Mouse (Mus musculus): ENCODE data around the gene Otub1. TPM values are rescaled to one million over a fixed set of nuclear protein-coding genes. Genes with fewer than 3 reads are reported as not detected.

Otub1 gene
- total and polyA plus RNA-seq, 3 experiments: 103 to 285 (median 194) TPM

DNA sequence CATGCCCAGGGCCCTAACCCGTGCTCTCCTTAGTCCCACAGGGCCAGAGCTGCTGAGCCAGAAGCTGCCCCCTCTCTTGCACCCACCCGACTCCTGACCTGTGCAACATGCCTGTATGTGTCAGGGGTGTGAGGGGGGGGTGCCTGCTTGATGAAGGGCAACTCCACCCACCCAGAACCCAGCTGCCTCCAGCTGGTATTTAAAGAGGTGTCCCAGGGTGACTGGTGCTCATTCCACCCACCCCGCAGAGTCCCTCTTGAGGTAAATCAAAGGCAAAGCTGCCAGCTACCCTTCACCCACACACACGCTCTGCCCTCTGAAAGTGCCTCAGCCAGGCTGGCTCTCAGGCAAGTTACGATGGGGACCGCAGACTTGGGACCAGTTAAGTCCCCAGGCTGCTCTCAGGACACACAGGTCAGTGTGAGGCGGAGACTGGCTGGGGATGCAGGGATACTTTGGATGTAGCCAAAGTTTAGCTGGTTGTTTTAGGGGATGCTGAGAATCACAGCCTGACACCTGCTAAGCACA, 56.9 kb downstream of the Otub1 start:
- TF ChIP-seq CHD1 (IDR thresholded peaks at IDR 0.05; ENCODE audit: low read depth, low read length): no peak
- no peak for TF ChIP-seq NELFE (IDR thresholded peaks at IDR 0.05; ENCODE audit: low read depth, low read length)
- TF ChIP-seq ZC3H11A (IDR thresholded peaks at IDR 0.05; ENCODE audit: low read depth, low read length): no peak
- TF ChIP-seq POLR2AphosphoS5 (IDR thresholded peaks at IDR 0.05; ENCODE audit: borderline replicate concordance, low read depth, low read length): no peak
- TF ChIP-seq USF1 (IDR thresholded peaks at IDR 0.05; ENCODE audit: low read depth, low read length): no peak
- no peak for TF ChIP-seq POLR2AphosphoS2 (IDR thresholded peaks at IDR 0.05; ENCODE audit: low read length)
- TF ChIP-seq UBTF (IDR thresholded peaks at IDR 0.05; ENCODE audit: borderline replicate concordance, insufficient read depth, low read depth, low read length): no peak
- no peak for TF ChIP-seq RCOR1 (IDR thresholded peaks at IDR 0.05; ENCODE audit: low read depth, low read length)
- H3K36me3 ChIP-seq (ENCODE audit: control insufficient read depth in 1 of 2, insufficient read depth in 2 of 2, low read length in 2 of 2): 0 out of 4 replicates have a peak, but pooled peaks cover 0 to 2% of the 10 kb centered on the region in 2 experiments
- no peak overlapping the region for H3K27ac ChIP-seq (ENCODE audit: control insufficient read depth, low read depth, low read length)
- no peaks in the 10 kb centered on the region for H3K27me3 ChIP-seq (ENCODE audit: control insufficient read depth in 1 of 2, insufficient read depth in 2 of 2, low read length in 2 of 2)
- H3K4me1 ChIP-seq (ENCODE audit: control insufficient read depth in 1 of 2, insufficient read depth in 2 of 2, low read length in 2 of 2): peaks cover 0 to 2% of the 10 kb centered on the region in 2 experiments; a peak in 1 of 4 replicates
- no peak overlapping the region for H3K4me3 ChIP-seq (ENCODE audit: control insufficient read depth in 1 of 2, insufficient read depth in 1 of 2, low read depth in 2 of 2, low read length in 2 of 2)
- H3K79me2 ChIP-seq (ENCODE audit: control insufficient read depth, insufficient read depth, low read length, poor library complexity): no peaks in the 10 kb centered on the region
- H3K9me3 ChIP-seq (replicated peaks; ENCODE audit: insufficient read depth, low read length): no peaks in the 10 kb centered on the region
- DNase-seq (ENCODE audit: low read depth, low spot score): no peak
- H3K9ac ChIP-seq (ENCODE audit: control insufficient read depth, low read depth, low read length, poor library complexity, severe bottlenecking): no peak overlapping the region

- no peaks in the 10 kb centered on the region for H3K27me3 ChIP-seq (ENCODE audit: control insufficient read depth in 1 of 2, insufficient read depth in 2 of 2, low read length in 2 of 2)
- H3K36me3 ChIP-seq (ENCODE audit: control insufficient read depth in 1 of 2, insufficient read depth in 2 of 2, low read length in 2 of 2): 0 out of 4 replicates have a peak, but pooled peaks cover 0 to 3% of the 10 kb centered on the region in 2 experiments
- DNase-seq (ENCODE audit: low read depth, low spot score): no peak
- peaks cover 0 to 5% of the 10 kb centered on the region in 2 experiments; a peak in 1 of 4 replicates for H3K4me1 ChIP-seq (ENCODE audit: control insufficient read depth in 1 of 2, insufficient read depth in 2 of 2, low read length in 2 of 2)
- no peaks in the 10 kb centered on the region for H3K9me3 ChIP-seq (replicated peaks; ENCODE audit: insufficient read depth, low read length)
- no peaks in the 10 kb centered on the region for H3K79me2 ChIP-seq (ENCODE audit: control insufficient read depth, insufficient read depth, low read length, poor library complexity)
- TF ChIP-seq MEF2A (IDR thresholded peaks at IDR 0.05; ENCODE audit: extremely low read depth, insufficient replicate concordance, low read depth, low read length, poor library complexity, severe bottlenecking): no peak
- TF ChIP-seq POLR2AphosphoS5 (IDR thresholded peaks at IDR 0.05; ENCODE audit: borderline replicate concordance, low read depth, low read length): no peak
- no peak for TF ChIP-seq ZKSCAN1 (IDR thresholded peaks at IDR 0.05; ENCODE audit: low read depth, low read length)
- no peak for TF ChIP-seq GABPA (IDR thresholded peaks at IDR 0.05; ENCODE audit: low read depth, low read length)
- TF ChIP-seq CHD2 (IDR thresholded peaks at IDR 0.05; ENCODE audit: low read length): no peak
- no peak for TF ChIP-seq BHLHE40 (IDR thresholded peaks at IDR 0.05; ENCODE audit: borderline replicate concordance, low read depth, low read length)
- no peak for TF ChIP-seq EP300 (IDR thresholded peaks at IDR 0.05; ENCODE audit: low read depth in 1 of 2, low read length in 2 of 2)
- no peak for TF ChIP-seq MYC (IDR thresholded peaks at IDR 0.05; ENCODE audit: low read depth, low read length)
- no peak for TF ChIP-seq RCOR1 (IDR thresholded peaks at IDR 0.05; ENCODE audit: low read depth, low read length)
- H3K27ac ChIP-seq (ENCODE audit: control insufficient read depth, low read depth, low read length): no peak overlapping the region
- no peak overlapping the region for H3K9ac ChIP-seq (ENCODE audit: control insufficient read depth, low read depth, low read length, poor library complexity, severe bottlenecking)
- no peak overlapping the region for H3K4me3 ChIP-seq (ENCODE audit: control insufficient read depth in 1 of 2, insufficient read depth in 1 of 2, low read depth in 2 of 2, low read length in 2 of 2)
Measured at GRCm38 (mm10) chr19:7148541-7149085, 57.5 kb downstream of the Otub1 start.

Other genes starting within 250 kb of the Otub1 start
- gene Ppp1r14b, start 231.3 kb downstream of the Otub1 start, total RNA-seq (2012; rRNA removed): 448 and 467 TPM in 2 replicates
- 100 to 1,000 TPM in 1 of 2 experiments, not detected in 1; 349 TPM for gene Ppp1r14b, start 231.3 kb downstream of the Otub1 start, polyA plus RNA-seq (2012; ENCODE audit: insufficient read depth in 1 of 2, insufficient read length in 2 of 2, low read depth in 1 of 2, low replicate concordance in 2 of 2, missing spikeins in 1 of 2)
- 12.6 and 13.0 TPM in 2 replicates for gene Plcb3, start 229.8 kb downstream of the Otub1 start, total RNA-seq (2012; rRNA removed)
- gene Plcb3, start 229.8 kb downstream of the Otub1 start, polyA plus RNA-seq (2012; ENCODE audit: insufficient read depth in 1 of 2, insufficient read length in 2 of 2, low read depth in 1 of 2, low replicate concordance in 2 of 2, missing spikeins in 1 of 2): 10 to 100 TPM in 1 of 2 experiments, not detected in 1; 30.8 TPM
- gene Fkbp2, start 225.8 kb downstream of the Otub1 start, total RNA-seq (2012; rRNA removed): 51.4 and 53.9 TPM in 2 replicates
- gene Fkbp2, start 225.8 kb downstream of the Otub1 start, polyA plus RNA-seq (2012; ENCODE audit: insufficient read depth in 1 of 2, insufficient read length in 2 of 2, low read depth in 1 of 2, low replicate concordance in 2 of 2, missing spikeins in 1 of 2): 100 to 1,000 TPM in 1 of 2 experiments, not detected in 1; 167 TPM
- 11.2 and 11.5 TPM in 2 replicates for gene Vegfb, start 218.7 kb downstream of the Otub1 start, total RNA-seq (2012; rRNA removed)
- 10 to 100 TPM in 1 of 2 experiments, not detected in 1; 67.6 TPM for gene Vegfb, start 218.7 kb downstream of the Otub1 start, polyA plus RNA-seq (2012; ENCODE audit: insufficient read depth in 1 of 2, insufficient read length in 2 of 2, low read depth in 1 of 2, low replicate concordance in 2 of 2, missing spikeins in 1 of 2)
- 3.2 and 4.2 TPM in 2 replicates for gene Dnajc4, start 213.7 kb downstream of the Otub1 start, total RNA-seq (2012; rRNA removed)
- 10 to 100 TPM in 1 of 2 experiments, not detected in 1; 12.9 TPM for gene Dnajc4, start 213.7 kb downstream of the Otub1 start, polyA plus RNA-seq (2012; ENCODE audit: insufficient read depth in 1 of 2, insufficient read length in 2 of 2, low read depth in 1 of 2, low replicate concordance in 2 of 2, missing spikeins in 1 of 2)
- gene Nudt22, start 210.2 kb downstream of the Otub1 start, total RNA-seq (2012; rRNA removed): 23.8 and 32.1 TPM in 2 replicates
- gene Nudt22, start 210.2 kb downstream of the Otub1 start, polyA plus RNA-seq (2012; ENCODE audit: insufficient read depth in 1 of 2, insufficient read length in 2 of 2, low read depth in 1 of 2, low replicate concordance in 2 of 2, missing spikeins in 1 of 2): 10 to 100 TPM in 1 of 2 experiments, not detected in 1; 30.8 TPM
- 1.2 and 1.8 TPM in 2 replicates for gene Trpt1, start 210.2 kb downstream of the Otub1 start, total RNA-seq (2012; rRNA removed)
- 1 to 10 TPM in 1 of 2 experiments, not detected in 1; 2.3 TPM for gene Trpt1, start 210.2 kb downstream of the Otub1 start, polyA plus RNA-seq (2012; ENCODE audit: insufficient read depth in 1 of 2, insufficient read length in 2 of 2, low read depth in 1 of 2, low replicate concordance in 2 of 2, missing spikeins in 1 of 2)
- 295 and 329 TPM in 2 replicates for gene Fermt3, start 186.8 kb downstream of the Otub1 start, total RNA-seq (2012; rRNA removed)
- gene Fermt3, start 186.8 kb downstream of the Otub1 start, polyA plus RNA-seq (2012; ENCODE audit: insufficient read depth in 1 of 2, insufficient read length in 2 of 2, low read depth in 1 of 2, low replicate concordance in 2 of 2, missing spikeins in 1 of 2): 100 to 1,000 TPM; 244 to 327 TPM
- gene Stip1, start 166.3 kb downstream of the Otub1 start, total RNA-seq (2012; rRNA removed): 281 and 284 TPM in 2 replicates
- 100 to 1,000 TPM; 370 to 430 TPM for gene Stip1, start 166.3 kb downstream of the Otub1 start, polyA plus RNA-seq (2012; ENCODE audit: insufficient read depth in 1 of 2, insufficient read length in 2 of 2, low read depth in 1 of 2, low replicate concordance in 2 of 2, missing spikeins in 1 of 2)
- 1.9 and 4.5 TPM in 2 replicates for gene Macrod1, start 149.5 kb downstream of the Otub1 start, total RNA-seq (2012; rRNA removed)
- 10 to 100 TPM in 1 of 2 experiments, not detected in 1; 15.7 TPM for gene Macrod1, start 149.5 kb downstream of the Otub1 start, polyA plus RNA-seq (2012; ENCODE audit: insufficient read depth in 1 of 2, insufficient read length in 2 of 2, low read depth in 1 of 2, low replicate concordance in 2 of 2, missing spikeins in 1 of 2)
- 0.03 TPM in 1 of 2 replicates, not detected in the other for gene Flrt1, start 100.6 kb downstream of the Otub1 start, total RNA-seq (2012; rRNA removed)
- not detected for gene Flrt1, start 100.6 kb downstream of the Otub1 start, polyA plus RNA-seq (2012; ENCODE audit: insufficient read depth in 1 of 2, insufficient read length in 2 of 2, low read depth in 1 of 2, low replicate concordance in 2 of 2, missing spikeins in 1 of 2)
- gene Cox8a, start 11.3 kb upstream of the Otub1 start, total RNA-seq (2012; rRNA removed): 736 and 745 TPM in 2 replicates
- 1,000 to 10,000 TPM in 1 of 2 experiments, not detected in 1; 1,213 TPM for gene Cox8a, start 11.3 kb upstream of the Otub1 start, polyA plus RNA-seq (2012; ENCODE audit: insufficient read depth in 1 of 2, insufficient read length in 2 of 2, low read depth in 1 of 2, low replicate concordance in 2 of 2, missing spikeins in 1 of 2)
- gene Naa40, start 34.9 kb upstream of the Otub1 start, total RNA-seq (2012; rRNA removed): 45.5 and 46.8 TPM in 2 replicates
- gene Naa40, start 34.9 kb upstream of the Otub1 start, polyA plus RNA-seq (2012; ENCODE audit: insufficient read depth in 1 of 2, insufficient read length in 2 of 2, low read depth in 1 of 2, low replicate concordance in 2 of 2, missing spikeins in 1 of 2): 10 to 100 TPM in 1 of 2 experiments, not detected in 1; 75.7 TPM
- 31.4 and 33.7 TPM in 2 replicates for gene Rcor2, start 61.0 kb upstream of the Otub1 start, total RNA-seq (2012; rRNA removed)
- 10 to 100 TPM in 1 of 2 experiments, not detected in 1; 60.2 TPM for gene Rcor2, start 61.0 kb upstream of the Otub1 start, polyA plus RNA-seq (2012; ENCODE audit: insufficient read depth in 1 of 2, insufficient read length in 2 of 2, low read depth in 1 of 2, low replicate concordance in 2 of 2, missing spikeins in 1 of 2)
- 34.6 and 36.1 TPM in 2 replicates for gene Mark2, start 135.5 kb upstream of the Otub1 start, total RNA-seq (2012; rRNA removed)
- gene Mark2, start 135.5 kb upstream of the Otub1 start, polyA plus RNA-seq (2012; ENCODE audit: insufficient read depth in 1 of 2, insufficient read length in 2 of 2, low read depth in 1 of 2, low replicate concordance in 2 of 2, missing spikeins in 1 of 2): 10 to 100 TPM in 1 of 2 experiments, not detected in 1; 72.4 TPM
- gene Spindoc, start 176.7 kb upstream of the Otub1 start, total RNA-seq (2012; rRNA removed): 12.8 and 13.0 TPM in 2 replicates
- 10 to 100 TPM in 1 of 2 experiments, not detected in 1; 54.1 TPM for gene Spindoc, start 176.7 kb upstream of the Otub1 start, polyA plus RNA-seq (2012; ENCODE audit: insufficient read depth in 1 of 2, insufficient read length in 2 of 2, low read depth in 1 of 2, low replicate concordance in 2 of 2, missing spikeins in 1 of 2)
- 10.7 and 14.1 TPM in 2 replicates for gene 2700081O15Rik, start 211.3 kb upstream of the Otub1 start, total RNA-seq (2012; rRNA removed)
- 10 to 100 TPM in 1 of 2 experiments, not detected in 1; 18.0 TPM for gene 2700081O15Rik, start 211.3 kb upstream of the Otub1 start, polyA plus RNA-seq (2012; ENCODE audit: insufficient read depth in 1 of 2, insufficient read length in 2 of 2, low read depth in 1 of 2, low replicate concordance in 2 of 2, missing spikeins in 1 of 2)